Mouse (Mus musculus) v-Abl transformed pro-B cells (cell line): ENCODE data around the gene Cdhr3.

Experiments
- in situ Hi-C, 2 experiments: fragments of 400-800 bp; cut with MboI; formaldehyde crosslinking; loops; one replicate each; pipeline ENCODE4 v1.15.1; 2025; ENCODE audit not compliant: unreplicated experiment in 2 of 2

Gene Cdhr3

GRCm38 (mm10) chr12:33010026-33010425 lies 82.6 kb downstream of the Cdhr3 start:
- in situ Hi-C loops, result loop anchor here (5.0 to 25.0 kb wide), 4 partner anchors 68 to 375 kb away; no protein-coding TSS in a partner anchor

- in situ Hi-C loops, result loop anchor here in 1 of 2 experiments (5.0 to 25.0 kb wide), 2 partner anchors 57 to 372 kb away; partner anchors contain the start of gene Sypl
Observed at GRCm38 (mm10) chr12:33009206-33009966, 83.3 kb downstream of the Cdhr3 start.

GRCm38 (mm10) chr12:33008305-33009110 lies 84.2 kb downstream of the Cdhr3 start:
- in situ Hi-C loops, result loop anchor here in 1 of 2 experiments (5.0 to 25.0 kb wide), 2 partner anchors 56 to 371 kb away; partner anchors contain the start of gene Sypl

GRCm38 (mm10) chr12:33007176-33007575 lies 85.5 kb downstream of the Cdhr3 start:
- in situ Hi-C loops, result loop anchor here in 1 of 2 experiments (5.0 to 25.0 kb wide), 2 partner anchors 55 to 370 kb away; partner anchors contain the start of gene Sypl

- in situ Hi-C loops, result loop anchor here in 1 of 2 experiments (5.0 to 25.0 kb wide), 2 partner anchors 54 to 369 kb away; partner anchors contain the start of gene Sypl
Observed at GRCm38 (mm10) chr12:33005858-33006257, 86.8 kb downstream of the Cdhr3 start.

GRCm38 (mm10) chr12:33003339-33003965 lies 89.2 kb downstream of the Cdhr3 start:
- in situ Hi-C loops, result loop anchor here in 1 of 2 experiments (25.0 kb wide), 1 partner anchor 366 kb away; no protein-coding TSS in a partner anchor

- in situ Hi-C loops, result loop anchor here in 1 of 2 experiments (25.0 kb wide), 1 partner anchor 363 kb away; no protein-coding TSS in a partner anchor
Observed at GRCm38 (mm10) chr12:33000402-33000801, 92.3 kb downstream of the Cdhr3 start.

GRCm38 (mm10) chr12:32999778-33000177 lies 92.9 kb downstream of the Cdhr3 start:
- in situ Hi-C loops, result loop anchor here (10.0 to 25.0 kb wide), 3 partner anchors 362 to 1055 kb away; partner anchors contain the start of gene Ccdc71l (in 1 of the 2)

GRCm38 (mm10) chr12:32998766-32999165 lies 93.9 kb downstream of the Cdhr3 start:
- in situ Hi-C loops, result loop anchor here (10.0 to 25.0 kb wide), 2 partner anchors 611 to 1054 kb away; partner anchors contain the start of gene Ccdc71l (in 1 of the 2)

- in situ Hi-C loops, result loop anchor here (10.0 to 25.0 kb wide), 2 partner anchors 608 to 1050 kb away; partner anchors contain the start of gene Ccdc71l (in 1 of the 2)
Observed at GRCm38 (mm10) chr12:32995081-32995834, 97.4 kb downstream of the Cdhr3 start.

GRCm38 (mm10) chr12:32994081-32994480 lies 98.6 kb downstream of the Cdhr3 start:
- in situ Hi-C loops, result loop anchor here (10.0 to 25.0 kb wide), 2 partner anchors 607 to 1049 kb away; partner anchors contain the start of gene Ccdc71l (in 1 of the 2)

GRCm38 (mm10) chr12:32989731-32990130 lies 102.9 kb downstream of the Cdhr3 start:
- in situ Hi-C loops, result loop anchor here (10.0 to 25.0 kb wide), 2 partner anchors 602 to 1045 kb away; partner anchors contain the start of gene Ccdc71l (in 1 of the 2)

- in situ Hi-C loops, result loop anchor here in 1 of 2 experiments (25.0 kb wide), 1 partner anchor 599 kb away; the partner anchor contains the start of gene Ccdc71l
Observed at GRCm38 (mm10) chr12:32986284-32986683, 106.4 kb downstream of the Cdhr3 start.
